Mouse (Mus musculus) C2C12 (cell line): ENCODE measurements around the gene Panx3. TPM values are rescaled to one million over a fixed set of nuclear protein-coding genes. Genes with fewer than 3 reads are reported as not detected.

ENCODE experiments used
- H3K27me3 ChIP-seq: one replicate; pipeline ENCODE4 v1.6.1; 2011; ENCODE audit not compliant: control insufficient read depth, insufficient read depth, insufficient read length
- H3K36me3 ChIP-seq: one replicate; pipeline ENCODE4 v1.6.1; 2011; ENCODE audit not compliant: control insufficient read depth, insufficient read depth
- H3K4me3 ChIP-seq: one replicate; pipeline ENCODE4 v1.5.1; 2011; ENCODE audit warnings: mild to moderate bottlenecking, control low read depth; ENCODE audit not compliant: poor library complexity, insufficient read depth, severe bottlenecking
- H3K79me2 ChIP-seq: one replicate; pipeline ENCODE4 v1.6.1; 2011; ENCODE audit not compliant: control insufficient read depth, insufficient read depth
- H3K79me3 ChIP-seq: one replicate; pipeline ENCODE4 v1.6.1; 2011; ENCODE audit warnings: low read depth, control low read depth
- H3ac ChIP-seq: one replicate; pipeline ENCODE3; 2011; ENCODE audit warnings: low read depth; ENCODE audit not compliant: control insufficient read depth, insufficient read length
- CEBPB ChIP-seq: IDR thresholded peaks from one replicate; pipeline ENCODE4 v1.6.1; 2011; ENCODE audit warnings: low read depth, mild to moderate bottlenecking, control low read depth, moderate library complexity
- CTCF ChIP-seq: IDR thresholded peaks from one replicate; pipeline ENCODE4 v1.5.1; 2011; ENCODE audit not compliant: control insufficient read depth, insufficient read depth, insufficient read length
- FOSL1 ChIP-seq: IDR thresholded peaks from one replicate; pipeline ENCODE4 v1.8.0; 2011; ENCODE audit warnings: mild to moderate bottlenecking, low read length; ENCODE audit not compliant: poor library complexity, insufficient read depth, severe bottlenecking
- MAX ChIP-seq: IDR thresholded peaks from one replicate; pipeline ENCODE4 v1.6.1; 2011; ENCODE audit warnings: mild to moderate bottlenecking, control low read depth
- MYOD1 ChIP-seq: IDR thresholded peaks from one replicate; pipeline ENCODE4 v1.6.1; 2011; ENCODE audit warnings: low read depth; ENCODE audit not compliant: control insufficient read depth, insufficient read length
- MYOG ChIP-seq: IDR thresholded peaks from one replicate; pipeline ENCODE4 v1.6.1; 2011; ENCODE audit not compliant: control insufficient read depth, insufficient read length; ENCODE audit errors: extremely low read depth
- USF1 ChIP-seq: IDR thresholded peaks from one replicate; pipeline ENCODE4 v1.6.1; 2011; ENCODE audit warnings: low read depth, mild to moderate bottlenecking, control low read depth, moderate library complexity
- polyA plus RNA-seq: library from polyadenylated mRNA; unstranded; fragments of >200 nt; fragmentation: generic; extraction: Trizol; gene quantifications from one replicate; pipeline ENCODE4 v1.2.1, GENCODE M21; 2012; ENCODE audit warnings: missing spikeins

Gene Panx3
- polyA plus RNA-seq, 1 experiment: not detected

DNA sequence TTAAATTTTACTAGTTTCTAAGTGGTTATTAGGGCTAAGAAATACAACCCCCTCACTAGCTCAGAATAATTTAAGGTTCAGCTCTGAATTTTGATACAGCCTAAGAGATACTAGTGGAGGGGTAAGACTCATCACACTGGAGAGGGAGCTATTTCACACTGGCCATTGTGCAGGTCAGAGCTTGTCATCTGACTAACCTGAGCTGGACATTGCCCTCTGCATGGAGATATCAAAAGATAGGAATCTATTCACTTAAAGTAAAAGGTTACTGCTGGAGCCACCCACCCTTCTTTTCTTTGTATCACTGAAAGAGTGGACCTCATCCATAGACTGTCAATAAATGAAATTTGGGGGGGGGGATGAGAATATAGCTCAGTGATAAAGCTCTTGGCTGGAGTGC, 54.7 kb downstream of the Panx3 start:
- TF ChIP-seq CEBPB (no peak), FOSL1 (no peak), MAX (no peak), CTCF (no peak), MYOD1 (no peak)
- no peaks in the 10 kb centered on the region for H3K79me2 ChIP-seq
- H3K36me3 ChIP-seq: no peaks in the 10 kb centered on the region
- no peak overlapping the region for H3K4me3 ChIP-seq
- H3ac ChIP-seq: no peak overlapping the region
- H3K27me3 ChIP-seq: no peaks in the 10 kb centered on the region
- no peaks in the 10 kb centered on the region for H3K79me3 ChIP-seq

DNA sequence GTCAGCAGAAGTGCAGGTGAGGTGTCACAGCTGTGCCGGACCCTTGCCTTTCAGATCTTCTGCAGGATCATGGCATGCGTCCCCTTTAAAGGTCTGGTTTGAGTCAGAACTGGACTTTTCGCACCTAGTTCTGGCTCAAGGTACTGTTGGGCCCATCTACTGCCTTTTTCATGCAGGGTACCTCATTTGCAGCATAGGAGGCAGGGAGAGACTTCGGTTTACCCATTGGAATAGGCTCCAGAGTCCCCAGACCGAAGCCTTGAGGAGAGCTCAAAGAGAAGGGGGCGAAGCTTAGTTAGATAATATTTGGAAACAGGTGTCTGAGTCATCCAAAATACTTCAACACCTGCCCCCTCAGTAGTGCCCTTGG, 55.1 kb downstream of the Panx3 start:
- H3K4me3 ChIP-seq: no peak overlapping the region
- H3K27me3 ChIP-seq: no peaks in the 10 kb centered on the region
- no peaks in the 10 kb centered on the region for H3K36me3 ChIP-seq
- no peak for TF ChIP-seq MAX
- TF ChIP-seq FOSL1: no peak
- TF ChIP-seq MYOD1: no peak
- TF ChIP-seq USF1: no peak
- TF ChIP-seq CEBPB: no peak
- TF ChIP-seq CTCF: no peak
- TF ChIP-seq MYOG: no peak
- H3K79me2 ChIP-seq: no peaks in the 10 kb centered on the region
- no peak overlapping the region for H3ac ChIP-seq
- no peaks in the 10 kb centered on the region for H3K79me3 ChIP-seq

DNA sequence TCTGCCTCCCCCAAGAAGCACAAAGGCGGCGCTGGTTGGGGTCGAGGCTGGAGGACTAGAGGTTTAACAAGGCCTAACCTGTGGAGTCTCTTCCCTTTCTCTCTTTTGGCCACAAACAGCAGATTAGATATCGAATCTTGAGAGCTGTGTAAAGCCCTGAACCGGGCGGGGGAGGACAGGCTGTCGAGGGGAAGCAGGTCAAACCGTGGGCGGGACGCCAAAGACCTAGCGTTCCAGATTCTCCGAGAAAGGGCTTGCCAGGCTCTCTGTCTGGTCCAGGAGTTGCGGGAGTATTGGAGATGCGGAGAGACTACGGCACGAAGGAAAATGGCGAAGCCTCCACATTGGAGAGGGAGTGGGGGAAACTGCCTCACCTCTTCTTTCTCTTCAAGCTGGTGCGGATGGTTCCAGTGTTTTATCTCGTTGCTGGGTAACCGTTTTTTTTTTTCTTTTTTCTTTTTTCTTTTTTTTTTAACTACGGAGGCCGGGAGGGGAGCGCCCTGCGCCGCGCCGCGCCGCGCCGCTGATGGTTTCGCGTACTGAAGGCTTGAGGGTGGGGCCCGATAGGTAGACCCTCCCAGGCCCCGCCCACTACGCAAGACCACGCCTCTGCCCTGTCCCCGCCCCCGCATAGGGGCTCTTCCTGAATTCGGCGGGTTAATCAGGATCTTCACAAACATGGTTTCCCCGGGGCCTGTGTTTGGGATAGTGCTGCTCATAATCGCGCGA, 55.7 kb downstream of the Panx3 start, which contains the start of gene Spa17:
Gene Spa17 (minus strand): TSS at position 541 of the 729 bp plus-strand sequence.
- peak within 1 kb of the TSS; percentile 59 for H3ac ChIP-seq
- H3K36me3 ChIP-seq: no peaks in the 10 kb centered on the region
- peak within 1 kb of the TSS; percentile 37 for H3K4me3 ChIP-seq
- H3K27me3 ChIP-seq: no peaks in the 10 kb centered on the region
- no peaks in the 10 kb centered on the region for H3K79me3 ChIP-seq
- no peaks in the 10 kb centered on the region for H3K79me2 ChIP-seq
- no peak for TF ChIP-seq CTCF
- no peak for TF ChIP-seq MAX
- no peak for TF ChIP-seq MYOD1
- TF ChIP-seq CEBPB: no peak
- TF ChIP-seq MYOG: no peak
- no peak for TF ChIP-seq USF1
- no peak for TF ChIP-seq FOSL1

Other genes with a start within 250 kb of the Panx3 start
- 0.18 TPM for gene Robo3, start 236.0 kb downstream of the Panx3 start, polyA plus RNA-seq
- gene Msantd2, start 179.9 kb downstream of the Panx3 start, polyA plus RNA-seq: 8.4 TPM
- 0.06 TPM for gene Esam, start 141.2 kb downstream of the Panx3 start, polyA plus RNA-seq
- 0.18 TPM for gene Vsig2, start 130.0 kb downstream of the Panx3 start, polyA plus RNA-seq
- gene Nrgn, start 116.3 kb downstream of the Panx3 start, polyA plus RNA-seq: 2.6 TPM
- 0.51 TPM for gene Siae, start 113.5 kb downstream of the Panx3 start, polyA plus RNA-seq
- 1.2 TPM for gene Spa17, start 55.5 kb downstream of the Panx3 start, polyA plus RNA-seq
- gene Tbrg1, start 11.9 kb downstream of the Panx3 start, polyA plus RNA-seq: 89.7 TPM
- not detected for gene Olfr160, start 47.0 kb upstream of the Panx3 start, polyA plus RNA-seq
- gene Olfr874, start 75.9 kb upstream of the Panx3 start, polyA plus RNA-seq: not detected
- gene Olfr875, start 102.6 kb upstream of the Panx3 start, polyA plus RNA-seq: not detected
- not detected for gene Olfr876, start 133.8 kb upstream of the Panx3 start, polyA plus RNA-seq
- not detected for gene Olfr877, start 185.0 kb upstream of the Panx3 start, polyA plus RNA-seq
- gene Olfr145, start 227.5 kb upstream of the Panx3 start, polyA plus RNA-seq: not detected
- not detected for gene Olfr878, start 248.6 kb upstream of the Panx3 start, polyA plus RNA-seq